Mouse (Mus musculus): ENCODE results near the gene Sh3yl1. TPM values are rescaled to one million over a fixed set of nuclear protein-coding genes. Genes with fewer than 3 reads are reported as not detected.

Gene Sh3yl1
- total RNA-seq, 2 experiments from 2014 or later: 1.9 to 2.7 TPM

DNA sequence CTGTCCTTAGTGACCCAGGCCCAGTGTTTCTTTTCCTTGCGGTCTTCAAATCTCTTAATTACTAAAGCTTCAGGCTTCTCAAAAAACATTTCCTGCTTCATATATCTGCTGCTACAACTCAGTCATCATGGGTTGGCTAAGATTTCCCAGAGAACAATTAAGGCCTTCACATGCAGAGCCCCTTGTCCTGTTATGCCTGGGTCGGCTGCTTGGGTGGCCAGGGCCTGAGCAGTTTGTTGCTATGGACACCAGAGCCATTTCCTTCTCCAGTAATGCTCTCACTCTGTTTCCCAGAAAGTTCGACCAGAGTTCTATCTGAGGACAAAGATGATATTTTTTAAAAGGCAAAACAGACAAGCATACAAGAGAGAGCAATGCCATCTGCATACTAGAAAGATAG is 32.7 kb downstream of the Sh3yl1 start:
- DNase-seq: no peak

- DNase-seq: no peak
These were observed 59.2 kb downstream of the Sh3yl1 start for GRCm38 (mm10) chr12:30970700-30971099.

GRCm38 (mm10) chr12:31003795-31004194 is 92.3 kb downstream of the Sh3yl1 start:
- no peak for DNase-seq

GRCm38 (mm10) chr12:31005010-31005409 is 93.5 kb downstream of the Sh3yl1 start:
- DNase-seq: peak; percentile 84

- no peak for DNase-seq
These were observed 96.7 kb downstream of the Sh3yl1 start for GRCm38 (mm10) chr12:31008171-31008570.

Other genes starting within 250 kb of the Sh3yl1 start
- under 1 TPM; 0.63 to 0.87 TPM for gene Alkal2, start 27.3 kb upstream of the Sh3yl1 start, total RNA-seq (2021)
- gene Acp1, start 79 bp upstream of the Sh3yl1 start, total RNA-seq (2021): 10 to 100 TPM; 41.4 to 49.6 TPM
- gene Fam110c, start 162.2 kb downstream of the Sh3yl1 start, total RNA-seq (2021): under 1 TPM in 1 of 2 experiments, not detected in 1; 0.09 TPM